Mouse (Mus musculus) hindbrain, postnatal 0 days (tissue): Measurements from ENCODE around the gene Leap2. TPM values are rescaled to one million over a fixed set of nuclear protein-coding genes. Genes with fewer than 3 reads are reported as not detected.

Experiments
- ATAC-seq: fragments of 200-750 bp; cut with Nextera tagmentation; 2 replicates; pipeline ENCODE4 v1.8.0; 2017; ENCODE audit warnings: mild to moderate bottlenecking, moderate TSS enrichment, moderate library complexity
- DNase-seq: peaks from one replicate; pipeline ENCODE4 v3.0.0-alpha.2; 2015; ENCODE audit warnings: low spot score
- H3K27ac ChIP-seq: fragments of 300-500 bp; sonication (generic); 2 replicates; pipeline ENCODE4 v1.5.1; 2014; ENCODE audit warnings: mild to moderate bottlenecking
- H3K27me3 ChIP-seq: fragments of 300-500 bp; sonication (generic); 2 replicates; pipeline ENCODE4 v1.6.1; 2014; ENCODE audit warnings: low read length, mixed read lengths; ENCODE audit not compliant: insufficient read depth
- H3K36me3 ChIP-seq: fragments of 300-500 bp; sonication (generic); 2 replicates; pipeline ENCODE4 v1.6.1; 2014; ENCODE audit warnings: low read length, mixed read lengths; ENCODE audit not compliant: insufficient read depth
- H3K4me1 ChIP-seq: fragments of 300-500 bp; sonication (generic); 2 replicates; pipeline ENCODE4 v1.6.1; 2014; ENCODE audit warnings: antibody characterized with exemption, low read length, mixed read lengths; ENCODE audit not compliant: insufficient read depth
- H3K4me2 ChIP-seq: fragments of 300-500 bp; sonication (generic); 2 replicates; pipeline ENCODE4 v1.6.1; 2014; ENCODE audit warnings: low read depth, mild to moderate bottlenecking, low read length, moderate library complexity, mixed read lengths
- H3K4me3 ChIP-seq: fragments of 300-500 bp; sonication (generic); 2 replicates; pipeline ENCODE4 v1.5.1; 2014; ENCODE audit warnings: low read length
- H3K9ac ChIP-seq: fragments of 300-500 bp; sonication (generic); replicated peaks from 2 replicates; pipeline ENCODE4 v1.6.1; 2014; ENCODE audit warnings: mild to moderate bottlenecking, low read length, moderate library complexity, mixed read lengths
- H3K9me3 ChIP-seq: fragments of 300-500 bp; sonication (generic); 2 replicates; pipeline ENCODE4 v1.6.1; 2016; ENCODE audit warnings: low read length, mixed read lengths
- CTCF ChIP-seq: IDR thresholded peaks from 2 replicates; pipeline ENCODE4 v1.5.1; 2016; ENCODE audit warnings: antibody characterized with exemption, control low read depth, low read depth
- WGBS: fragments of 180-500 bp; shearing (Covaris S2); extraction: QIAGEN DNeasy Blood & Tissue Kit; methylation state at CpG from one replicate; pipeline ENCODE4 v1.1.7; 2014; 5-methylcytosine and 5-hydroxymethylcytosine counted together
- polyA plus RNA-seq: library from polyadenylated mRNA; unstranded; fragments of >200 nt; fragmentation: Nextera tagmentation; extraction: Ambion mirVana; gene quantifications from 2 replicates; pipeline ENCODE4 v1.2.1, GENCODE M21; 2015
- total RNA-seq: library from RNA; depleted of rRNA; stranded (reverse); fragments of >200 nt; gene quantifications from 2 replicates; pipeline ENCODE4 v1.2.3, GENCODE M21; 2014

Leap2 gene
- total and polyA plus RNA-seq, 2 experiments from 2014 or later = not detected

DNA sequence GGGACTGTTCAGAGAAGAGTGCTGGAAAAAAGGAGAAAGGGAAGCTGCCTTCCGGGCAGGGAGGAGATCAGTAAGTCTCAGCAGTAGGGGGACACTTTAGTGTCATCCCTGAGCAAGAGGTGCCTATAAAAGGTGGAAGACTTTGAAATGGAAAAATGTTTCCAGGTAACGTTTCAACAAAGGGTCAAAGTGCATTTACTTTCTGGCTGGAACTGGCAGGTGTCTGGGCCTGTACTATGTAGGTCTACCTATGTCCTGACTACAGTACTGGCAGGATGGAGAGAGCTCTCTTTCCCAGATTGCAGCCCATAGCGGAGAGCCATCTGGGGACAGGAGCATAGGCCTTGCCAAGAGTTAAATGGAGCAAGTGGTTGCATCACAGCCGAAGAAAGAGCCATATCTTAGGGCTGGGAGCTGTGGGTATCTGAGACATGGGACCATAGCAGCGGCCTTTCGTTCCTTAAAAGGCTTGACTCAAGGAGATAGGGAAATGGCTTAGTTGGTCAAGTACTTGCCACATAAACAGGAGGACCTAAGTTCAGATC, 2.8 kb upstream of the Leap2 start:
- H3K27me3 ChIP-seq = no peaks in the 10 kb centered on the region
- ATAC-seq (no peak), DNase-seq (no peak)
- H3K4me2 ChIP-seq = no peak overlapping the region
- peaks cover 7% of the 10 kb centered on the region for H3K4me1 ChIP-seq
- H3K4me3 ChIP-seq = no peak overlapping the region
- TF ChIP-seq CTCF = no peak
- H3K9ac ChIP-seq = no peak overlapping the region
- H3K9me3 ChIP-seq = no peaks in the 10 kb centered on the region
- H3K36me3 ChIP-seq = peaks cover 20% of the 10 kb centered on the region; the same call in 1 of the 2 replicates
- 82% methylated on average over 6 of the region's 6 CpGs for whole genome bisulfite sequencing
- H3K27ac ChIP-seq = no peak overlapping the region

- 84% methylated on average over 3 of the region's 3 CpGs for WGBS
- ATAC-seq = no peak
- H3K9ac ChIP-seq = no peak overlapping the region
- no peak overlapping the region for H3K4me3 ChIP-seq
- no peak for TF ChIP-seq CTCF
- H3K27me3 ChIP-seq = no peaks in the 10 kb centered on the region
- H3K4me1 ChIP-seq = peaks cover 7% of the 10 kb centered on the region
- peaks cover 20% of the 10 kb centered on the region; the same call in 1 of the 2 replicates for H3K36me3 ChIP-seq
- H3K4me2 ChIP-seq = no peak overlapping the region
- DNase-seq = no peak
- no peaks in the 10 kb centered on the region for H3K9me3 ChIP-seq
- H3K27ac ChIP-seq = no peak overlapping the region
These were observed 2.3 kb upstream of the Leap2 start for GRCm38 (mm10) chr11:53425251-53425650.

DNA sequence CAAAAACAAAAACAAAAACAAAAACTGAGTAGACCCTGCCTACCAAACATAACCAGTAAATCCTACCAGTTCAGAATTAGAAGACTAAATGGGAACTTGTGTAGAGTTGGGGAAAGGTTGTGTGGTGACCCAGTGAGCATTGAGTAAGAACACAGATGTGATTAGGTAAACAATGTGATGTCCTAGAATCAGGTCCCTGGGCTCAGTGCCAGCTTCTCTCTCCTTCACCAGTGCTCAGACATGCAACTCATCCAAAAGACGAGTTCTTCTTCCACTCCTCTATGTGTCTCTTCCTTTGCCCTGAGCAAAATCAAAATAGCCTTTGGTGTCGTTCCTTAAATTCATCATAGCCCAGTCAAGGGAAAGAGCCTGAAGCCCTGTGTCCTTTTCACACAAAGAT, 1.9 kb upstream of the Leap2 start:
- Histone ChIP-seq H3K4me3 (no peak overlapping the region), H3K9ac (no peak overlapping the region), H3K36me3 (peaks cover 20% of the 10 kb centered on the region; the same call in 1 of the 2 replicates), H3K4me2 (no peak overlapping the region), H3K4me1 (peaks cover 5% of the 10 kb centered on the region), H3K27me3 (no peaks in the 10 kb centered on the region), H3K9me3 (no peaks in the 10 kb centered on the region), H3K27ac (no peak overlapping the region)
- no peak for DNase-seq
- ATAC-seq = no peak
- WGBS = 83% methylated on average over 2 of the region's 2 CpGs
- no peak for TF ChIP-seq CTCF

DNA sequence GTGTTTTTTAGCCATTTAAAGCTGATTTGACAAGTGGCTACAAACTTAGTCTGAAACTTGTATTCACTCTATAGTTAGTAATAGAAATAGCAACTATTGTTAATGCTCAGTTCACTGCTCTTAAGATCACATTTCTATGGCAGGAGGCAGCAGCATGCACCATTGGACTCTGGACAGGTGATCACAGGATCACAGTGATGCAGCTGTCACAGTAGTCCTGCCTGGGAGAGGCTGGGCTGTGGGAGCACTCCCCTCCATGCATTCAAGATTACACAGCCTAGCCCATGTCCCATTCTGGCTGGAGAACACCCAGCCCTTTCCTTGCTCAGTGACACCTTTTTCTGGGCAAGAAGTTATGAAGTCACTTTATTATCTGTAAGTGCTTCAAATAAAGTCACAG, 4.9 kb downstream of the Leap2 start:
- Histone ChIP-seq H3K4me2 (no peak overlapping the region), H3K4me1 (no peaks in the 10 kb centered on the region), H3K9me3 (no peaks in the 10 kb centered on the region), H3K4me3 (no peak overlapping the region), H3K9ac (no peak overlapping the region), H3K36me3 (peaks cover 55% of the 10 kb centered on the region), H3K27me3 (no peaks in the 10 kb centered on the region), H3K27ac (no peak overlapping the region)
- no peak for TF ChIP-seq CTCF
- DNase-seq (no peak), ATAC-seq (no peak)

DNA sequence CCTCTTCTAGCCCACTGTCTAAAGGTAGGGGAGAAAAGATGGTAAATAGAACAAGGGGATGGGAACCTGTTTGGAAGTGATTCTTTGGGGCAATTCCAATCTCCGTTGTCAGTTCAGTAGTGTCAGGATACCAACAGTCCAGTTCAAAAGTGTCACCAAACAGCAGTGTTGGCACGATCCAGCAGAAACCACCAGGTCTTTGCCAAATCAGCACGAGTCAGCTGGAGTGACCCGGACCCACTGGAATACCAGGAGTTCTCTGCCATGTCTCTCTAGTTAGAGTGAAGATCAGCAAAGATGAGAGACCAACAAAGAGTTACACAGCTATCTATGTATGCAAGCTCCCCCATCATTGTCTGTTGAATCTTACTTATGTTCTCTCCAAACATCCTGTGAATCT, 9.1 kb downstream of the Leap2 start:
- 94% methylated on average over 4 of the region's 4 CpGs for WGBS
- ATAC-seq (no peak), DNase-seq (no peak)
- no peak overlapping the region for H3K4me2 ChIP-seq
- no peak for TF ChIP-seq CTCF
- H3K4me1 ChIP-seq = no peaks in the 10 kb centered on the region
- no peak overlapping the region for H3K9ac ChIP-seq
- no peak overlapping the region for H3K4me3 ChIP-seq
- H3K9me3 ChIP-seq = no peaks in the 10 kb centered on the region
- no peak overlapping the region for H3K27ac ChIP-seq
- no peaks in the 10 kb centered on the region for H3K27me3 ChIP-seq
- H3K36me3 ChIP-seq = peaks cover 73% of the 10 kb centered on the region

DNA sequence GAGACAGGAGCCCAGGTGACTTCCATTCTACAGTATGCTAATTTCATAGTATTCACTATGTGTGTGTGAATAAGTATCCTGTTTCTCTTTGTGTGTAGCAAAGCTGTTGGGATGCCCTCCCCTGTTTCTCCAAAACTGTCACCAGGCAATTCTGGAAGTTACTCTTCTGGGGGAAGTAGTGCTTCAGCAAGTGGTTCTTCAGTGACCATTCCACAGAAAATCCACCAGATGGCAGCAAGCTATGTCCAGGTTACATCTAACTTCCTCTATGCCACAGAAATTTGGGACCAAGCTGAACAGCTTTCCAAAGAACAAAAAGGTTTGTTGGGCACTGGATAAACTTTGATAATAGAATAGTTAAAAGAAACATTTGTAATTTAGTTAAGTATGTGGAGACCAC, 11.2 kb downstream of the Leap2 start:
- ATAC-seq (no peak), DNase-seq (peak; percentile 63)
- Histone ChIP-seq H3K9me3 (no peaks in the 10 kb centered on the region), H3K4me1 (no peaks in the 10 kb centered on the region), H3K27me3 (no peaks in the 10 kb centered on the region), H3K4me3 (no peak overlapping the region), H3K4me2 (no peak overlapping the region), H3K36me3 (peaks cover 66% of the 10 kb centered on the region), H3K9ac (no peak overlapping the region), H3K27ac (no peak overlapping the region)
- TF ChIP-seq CTCF = peak; percentile 71

DNA sequence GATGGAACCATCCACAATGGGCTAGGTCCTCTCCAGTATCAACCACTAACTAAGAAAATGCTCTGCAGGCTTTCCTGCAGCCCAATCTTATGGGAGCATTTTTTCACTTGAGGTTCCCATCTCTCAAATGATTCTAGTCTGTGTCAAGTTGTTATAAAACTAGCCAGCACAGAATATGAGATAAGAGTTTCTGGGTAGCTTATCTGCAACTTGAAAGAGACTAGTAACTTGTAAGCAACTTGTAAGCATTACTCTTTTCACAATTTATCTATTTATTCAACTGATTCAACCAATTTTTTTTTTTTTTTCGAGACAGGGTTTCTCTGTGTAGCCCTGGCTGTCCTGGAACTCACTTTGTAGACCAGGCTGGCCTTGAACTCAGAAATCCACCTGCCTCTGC, 19.3 kb downstream of the Leap2 start:
- no peak for ATAC-seq
- peaks cover 48% of the 10 kb centered on the region for H3K36me3 ChIP-seq
- no peak for DNase-seq
- no peak overlapping the region for H3K9ac ChIP-seq
- no peak overlapping the region for H3K4me2 ChIP-seq
- WGBS = 89% methylated on average over 1 of the region's 1 CpGs
- no peaks in the 10 kb centered on the region for H3K27me3 ChIP-seq
- TF ChIP-seq CTCF = no peak
- no peaks in the 10 kb centered on the region for H3K9me3 ChIP-seq
- H3K4me3 ChIP-seq = no peak overlapping the region
- no peak overlapping the region for H3K27ac ChIP-seq
- H3K4me1 ChIP-seq = no peaks in the 10 kb centered on the region
